Mouse (Mus musculus): ENCODE measurements around the gene Sarnp. TPM values are rescaled to one million over a fixed set of nuclear protein-coding genes. Genes with fewer than 3 reads are reported as not detected.

Sarnp gene
- polyA plus RNA-seq, 1 experiment, result 56.6 TPM

GRCm38 (mm10) chr10:128843260-128843659, 26.1 kb downstream of the Sarnp start:
- Histone ChIP-seq H3K27me3 (ENCODE audit: control insufficient read depth, insufficient read depth, insufficient read length) (no peaks in the 10 kb centered on the region), H3K79me2 (ENCODE audit: control insufficient read depth, insufficient read depth) (peaks cover 5% of the 10 kb centered on the region), H3ac (ENCODE audit: control insufficient read depth, insufficient read length, low read depth) (no peak overlapping the region), H3K4me3 (ENCODE audit: insufficient read depth, poor library complexity, severe bottlenecking) (no peak overlapping the region), H3K79me3 (ENCODE audit: low read depth) (no peaks in the 10 kb centered on the region), H3K36me3 (ENCODE audit: control insufficient read depth, insufficient read depth) (peaks cover 90% of the 10 kb centered on the region)
- TF ChIP-seq MAX (IDR thresholded peaks at IDR 0.05), result no peak
- TF ChIP-seq CEBPB (IDR thresholded peaks at IDR 0.05; ENCODE audit: low read depth), result no peak
- TF ChIP-seq FOSL1 (IDR thresholded peaks at IDR 0.05; ENCODE audit: insufficient read depth, low read length, poor library complexity, severe bottlenecking), result no peak
- TF ChIP-seq MYOG (IDR thresholded peaks at IDR 0.05; ENCODE audit: control insufficient read depth, extremely low read depth, insufficient read length), result no peak
- TF ChIP-seq USF1 (IDR thresholded peaks at IDR 0.05; ENCODE audit: low read depth), result no peak
- TF ChIP-seq CTCF (IDR thresholded peaks at IDR 0.05; ENCODE audit: control insufficient read depth, insufficient read depth, insufficient read length), result no peak
- no peak for TF ChIP-seq MYOD1 (IDR thresholded peaks at IDR 0.05; ENCODE audit: control insufficient read depth, insufficient read length, low read depth)

GRCm38 (mm10) chr10:128845516-128845915, 28.4 kb downstream of the Sarnp start:
- H3K4me3 ChIP-seq (ENCODE audit: insufficient read depth, poor library complexity, severe bottlenecking), result no peak overlapping the region
- no peaks in the 10 kb centered on the region for H3K79me3 ChIP-seq (ENCODE audit: low read depth)
- no peak overlapping the region for H3ac ChIP-seq (ENCODE audit: control insufficient read depth, insufficient read length, low read depth)
- no peak for TF ChIP-seq MYOG (IDR thresholded peaks at IDR 0.05; ENCODE audit: control insufficient read depth, extremely low read depth, insufficient read length)
- TF ChIP-seq FOSL1 (IDR thresholded peaks at IDR 0.05; ENCODE audit: insufficient read depth, low read length, poor library complexity, severe bottlenecking), result no peak
- no peak for TF ChIP-seq CTCF (IDR thresholded peaks at IDR 0.05; ENCODE audit: control insufficient read depth, insufficient read depth, insufficient read length)
- no peak for TF ChIP-seq MYOD1 (IDR thresholded peaks at IDR 0.05; ENCODE audit: control insufficient read depth, insufficient read length, low read depth)
- TF ChIP-seq CEBPB (IDR thresholded peaks at IDR 0.05; ENCODE audit: low read depth), result no peak
- no peak for TF ChIP-seq MAX (IDR thresholded peaks at IDR 0.05)
- no peak for TF ChIP-seq USF1 (IDR thresholded peaks at IDR 0.05; ENCODE audit: low read depth)
- no peaks in the 10 kb centered on the region for H3K27me3 ChIP-seq (ENCODE audit: control insufficient read depth, insufficient read depth, insufficient read length)
- H3K79me2 ChIP-seq (ENCODE audit: control insufficient read depth, insufficient read depth), result no peaks in the 10 kb centered on the region
- peaks cover 91% of the 10 kb centered on the region for H3K36me3 ChIP-seq (ENCODE audit: control insufficient read depth, insufficient read depth)

- Histone ChIP-seq H3K79me2 (ENCODE audit: control insufficient read depth, insufficient read depth) (no peaks in the 10 kb centered on the region), H3K36me3 (ENCODE audit: control insufficient read depth, insufficient read depth) (peaks cover 90% of the 10 kb centered on the region), H3K4me3 (ENCODE audit: insufficient read depth, poor library complexity, severe bottlenecking) (no peak overlapping the region), H3ac (ENCODE audit: control insufficient read depth, insufficient read length, low read depth) (no peak overlapping the region), H3K79me3 (ENCODE audit: low read depth) (no peaks in the 10 kb centered on the region), H3K27me3 (ENCODE audit: control insufficient read depth, insufficient read depth, insufficient read length) (no peaks in the 10 kb centered on the region)
- no peak for TF ChIP-seq FOSL1 (IDR thresholded peaks at IDR 0.05; ENCODE audit: insufficient read depth, low read length, poor library complexity, severe bottlenecking)
- no peak for TF ChIP-seq MAX (IDR thresholded peaks at IDR 0.05)
- TF ChIP-seq USF1 (IDR thresholded peaks at IDR 0.05; ENCODE audit: low read depth), result no peak
- no peak for TF ChIP-seq CEBPB (IDR thresholded peaks at IDR 0.05; ENCODE audit: low read depth)
- TF ChIP-seq CTCF (IDR thresholded peaks at IDR 0.05; ENCODE audit: control insufficient read depth, insufficient read depth, insufficient read length), result no peak
- no peak for TF ChIP-seq MYOD1 (IDR thresholded peaks at IDR 0.05; ENCODE audit: control insufficient read depth, insufficient read length, low read depth)
- TF ChIP-seq MYOG (IDR thresholded peaks at IDR 0.05; ENCODE audit: control insufficient read depth, extremely low read depth, insufficient read length), result no peak
These were observed 29.5 kb downstream of the Sarnp start for GRCm38 (mm10) chr10:128846664-128847063.

GRCm38 (mm10) chr10:128848426-128848825, 31.3 kb downstream of the Sarnp start:
- no peak overlapping the region for H3ac ChIP-seq (ENCODE audit: control insufficient read depth, insufficient read length, low read depth)
- H3K79me2 ChIP-seq (ENCODE audit: control insufficient read depth, insufficient read depth), result no peaks in the 10 kb centered on the region
- H3K36me3 ChIP-seq (ENCODE audit: control insufficient read depth, insufficient read depth), result peaks cover 90% of the 10 kb centered on the region
- H3K4me3 ChIP-seq (ENCODE audit: insufficient read depth, poor library complexity, severe bottlenecking), result no peak overlapping the region
- no peak for TF ChIP-seq CTCF (IDR thresholded peaks at IDR 0.05; ENCODE audit: control insufficient read depth, insufficient read depth, insufficient read length)
- TF ChIP-seq USF1 (IDR thresholded peaks at IDR 0.05; ENCODE audit: low read depth), result no peak
- no peak for TF ChIP-seq FOSL1 (IDR thresholded peaks at IDR 0.05; ENCODE audit: insufficient read depth, low read length, poor library complexity, severe bottlenecking)
- TF ChIP-seq MYOG (IDR thresholded peaks at IDR 0.05; ENCODE audit: control insufficient read depth, extremely low read depth, insufficient read length), result no peak
- H3K27me3 ChIP-seq (ENCODE audit: control insufficient read depth, insufficient read depth, insufficient read length), result no peaks in the 10 kb centered on the region
- no peaks in the 10 kb centered on the region for H3K79me3 ChIP-seq (ENCODE audit: low read depth)

GRCm38 (mm10) chr10:128850339-128850738, 33.2 kb downstream of the Sarnp start:
- Histone ChIP-seq H3K79me3 (ENCODE audit: low read depth) (no peaks in the 10 kb centered on the region), H3K27me3 (ENCODE audit: control insufficient read depth, insufficient read depth, insufficient read length) (no peaks in the 10 kb centered on the region), H3ac (ENCODE audit: control insufficient read depth, insufficient read length, low read depth) (no peak overlapping the region), H3K36me3 (ENCODE audit: control insufficient read depth, insufficient read depth) (peaks cover 87% of the 10 kb centered on the region), H3K79me2 (ENCODE audit: control insufficient read depth, insufficient read depth) (no peaks in the 10 kb centered on the region), H3K4me3 (ENCODE audit: insufficient read depth, poor library complexity, severe bottlenecking) (no peak overlapping the region)
- no peak for TF ChIP-seq USF1 (IDR thresholded peaks at IDR 0.05; ENCODE audit: low read depth)
- no peak for TF ChIP-seq MAX (IDR thresholded peaks at IDR 0.05)
- no peak for TF ChIP-seq MYOG (IDR thresholded peaks at IDR 0.05; ENCODE audit: control insufficient read depth, extremely low read depth, insufficient read length)
- no peak for TF ChIP-seq MYOD1 (IDR thresholded peaks at IDR 0.05; ENCODE audit: control insufficient read depth, insufficient read length, low read depth)
- no peak for TF ChIP-seq CEBPB (IDR thresholded peaks at IDR 0.05; ENCODE audit: low read depth)
- no peak for TF ChIP-seq CTCF (IDR thresholded peaks at IDR 0.05; ENCODE audit: control insufficient read depth, insufficient read depth, insufficient read length)
- TF ChIP-seq FOSL1 (IDR thresholded peaks at IDR 0.05; ENCODE audit: insufficient read depth, low read length, poor library complexity, severe bottlenecking), result no peak

GRCm38 (mm10) chr10:128861176-128861575, 44.0 kb downstream of the Sarnp start:
- TF ChIP-seq FOSL1 (IDR thresholded peaks at IDR 0.05; ENCODE audit: insufficient read depth, low read length, poor library complexity, severe bottlenecking), result no peak
- TF ChIP-seq CTCF (IDR thresholded peaks at IDR 0.05; ENCODE audit: control insufficient read depth, insufficient read depth, insufficient read length), result no peak
- no peak for TF ChIP-seq MYOG (IDR thresholded peaks at IDR 0.05; ENCODE audit: control insufficient read depth, extremely low read depth, insufficient read length)
- no peak for TF ChIP-seq MYOD1 (IDR thresholded peaks at IDR 0.05; ENCODE audit: control insufficient read depth, insufficient read length, low read depth)
- no peak for TF ChIP-seq CEBPB (IDR thresholded peaks at IDR 0.05; ENCODE audit: low read depth)
- TF ChIP-seq USF1 (IDR thresholded peaks at IDR 0.05; ENCODE audit: low read depth), result no peak
- TF ChIP-seq MAX (IDR thresholded peaks at IDR 0.05), result no peak
- Histone ChIP-seq H3K27me3 (ENCODE audit: control insufficient read depth, insufficient read depth, insufficient read length) (no peaks in the 10 kb centered on the region), H3K36me3 (ENCODE audit: control insufficient read depth, insufficient read depth) (peaks cover 58% of the 10 kb centered on the region), H3K4me3 (ENCODE audit: insufficient read depth, poor library complexity, severe bottlenecking) (no peak overlapping the region), H3ac (ENCODE audit: control insufficient read depth, insufficient read length, low read depth) (no peak overlapping the region), H3K79me3 (ENCODE audit: low read depth) (no peaks in the 10 kb centered on the region), H3K79me2 (ENCODE audit: control insufficient read depth, insufficient read depth) (no peaks in the 10 kb centered on the region)
